Mouse (Mus musculus) hindbrain, embryonic 11.5 days (tissue): ENCODE results near the gene Zbtb11. TPM values are rescaled to one million over a fixed set of nuclear protein-coding genes. Genes with fewer than 3 reads are reported as not detected.

ENCODE experiments used
- ATAC-seq: fragments of 200-750 bp; cut with Nextera tagmentation; 2 replicates; pipeline ENCODE4 v1.8.0; 2017; ENCODE audit warnings: mild to moderate bottlenecking, moderate TSS enrichment, moderate library complexity; ENCODE audit not compliant: low FRiP score
- DNase-seq: peaks from one replicate; pipeline ENCODE4 v3.0.0-alpha.2; 2015; ENCODE audit warnings: low spot score
- H3K27ac ChIP-seq: fragments of 300-500 bp; sonication (generic); 2 replicates; pipeline ENCODE4 v1.5.1; 2014; ENCODE audit warnings: mild to moderate bottlenecking, low read depth, low read length
- H3K27me3 ChIP-seq: fragments of 300-500 bp; sonication (generic); 2 replicates; pipeline ENCODE4 v1.6.1; 2014; ENCODE audit warnings: mild to moderate bottlenecking, low read length, moderate library complexity, mixed read lengths; ENCODE audit not compliant: control insufficient read depth, insufficient read depth
- H3K36me3 ChIP-seq: fragments of 300-500 bp; sonication (generic); 2 replicates; pipeline ENCODE4 v1.6.1; 2014; ENCODE audit warnings: mild to moderate bottlenecking, low read length, moderate library complexity, mixed read lengths; ENCODE audit not compliant: control insufficient read depth, insufficient read depth
- H3K4me1 ChIP-seq: fragments of 300-500 bp; sonication (generic); replicated peaks from 2 replicates; pipeline ENCODE4 v1.6.1; 2014; ENCODE audit warnings: low read length, mixed read lengths; ENCODE audit not compliant: control insufficient read depth, insufficient read depth
- H3K4me2 ChIP-seq: fragments of 300-500 bp; sonication (generic); replicated peaks from 2 replicates; pipeline ENCODE4 v1.6.1; 2014; ENCODE audit warnings: mild to moderate bottlenecking, low read depth, low read length
- H3K4me3 ChIP-seq: fragments of 300-500 bp; sonication (generic); 2 replicates; pipeline ENCODE4 v1.5.1; 2014; ENCODE audit warnings: low read depth, low read length
- H3K9ac ChIP-seq: fragments of 300-500 bp; sonication (generic); 2 replicates; pipeline ENCODE4 v1.6.1; 2014; ENCODE audit warnings: low read depth, low read length
- H3K9me3 ChIP-seq: fragments of 300-500 bp; sonication (generic); 2 replicates; pipeline ENCODE4 v1.6.1; 2016; ENCODE audit warnings: low read length; ENCODE audit not compliant: control insufficient read depth
- WGBS: fragments of 180-500 bp; shearing (Covaris S2); extraction: QIAGEN DNeasy Blood & Tissue Kit; methylation state at CpG from one replicate; pipeline ENCODE4 v1.1.7; 2014; 5-methylcytosine and 5-hydroxymethylcytosine counted together
- polyA plus RNA-seq: library from polyadenylated mRNA; unstranded; fragments of >200 nt; fragmentation: Nextera tagmentation; extraction: Ambion mirVana; gene quantifications from 2 replicates; pipeline ENCODE4 v1.2.1, GENCODE M21; 2014

Gene Zbtb11
- polyA plus RNA-seq: 15.0 and 20.9 TPM in 2 replicates

DNA sequence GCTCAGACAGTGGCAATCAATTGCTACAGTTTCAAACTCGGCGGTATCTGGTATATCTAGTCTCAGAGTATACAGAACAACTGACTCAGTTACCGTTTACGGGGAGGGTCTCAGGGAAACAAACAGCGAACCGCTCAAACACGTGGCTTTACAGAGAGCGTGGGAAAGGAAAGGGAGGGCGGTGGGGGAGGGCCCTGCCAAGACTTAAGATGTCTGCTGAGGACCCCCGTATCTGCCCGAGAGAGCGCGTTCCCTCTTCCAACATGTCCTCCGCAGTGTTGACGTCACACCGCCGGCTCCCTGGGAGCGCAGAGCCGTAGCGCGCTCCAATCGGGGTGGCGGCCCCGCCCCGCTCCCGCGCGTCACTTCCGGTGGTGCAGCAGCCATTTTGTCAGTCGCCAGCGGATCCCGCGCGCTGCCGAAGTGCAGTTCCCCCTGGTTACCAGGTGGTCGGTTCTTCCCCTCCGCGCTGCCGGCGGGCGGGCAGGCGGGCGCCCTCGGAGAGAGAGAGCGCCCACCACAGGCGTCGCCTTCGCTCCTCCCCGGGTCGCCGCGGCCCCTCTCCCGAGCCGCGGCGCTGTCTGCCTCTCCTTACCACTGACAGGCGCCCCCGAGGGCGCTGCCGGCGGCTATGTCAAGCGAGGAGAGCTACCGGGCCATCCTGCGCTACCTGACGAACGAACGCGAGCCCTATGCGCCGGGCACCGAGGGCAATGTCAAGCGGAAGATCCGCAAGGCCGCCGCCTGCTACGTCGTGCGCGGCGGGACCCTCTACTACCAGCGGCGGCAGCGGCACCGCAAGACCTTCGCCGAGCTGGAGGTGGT, at the start of gene Zbtb11:
Gene Zbtb11, plus strand, starts transcription at position 453 of the 825 bp plus-strand sequence.
- Histone ChIP-seq H3K4me1 (peaks cover 5% of the 10 kb centered on the region; the same call in 1 of the 2 replicates), H3K27ac (peak within 1 kb of the TSS; percentile 76), H3K4me2 (peak within 1 kb of the TSS; percentile 80), H3K4me3 (peak within 1 kb of the TSS; percentile 75), H3K36me3 (peaks cover 8% of the 10 kb centered on the region), H3K9me3 (no peaks in the 10 kb centered on the region), H3K9ac (peak within 1 kb of the TSS; percentile 72), H3K27me3 (no peaks in the 10 kb centered on the region)
- ATAC-seq (peak; percentile 99), DNase-seq (peak; percentile 100)
- under 1% methylated on average over 82 of the region's 86 CpGs for WGBS

GRCm38 (mm10) chr16:55924010-55924409, 49.7 kb upstream of the Zbtb11 start:
- H3K9me3 ChIP-seq: no peaks in the 10 kb centered on the region
- H3K4me3 ChIP-seq: no peak overlapping the region
- no peak overlapping the region for H3K4me2 ChIP-seq
- H3K27me3 ChIP-seq: no peaks in the 10 kb centered on the region
- DNase-seq (no peak), ATAC-seq (no peak)
- no peak overlapping the region for H3K9ac ChIP-seq
- 0 out of 2 replicates have a peak, but pooled peaks cover 2% of the 10 kb centered on the region for H3K36me3 ChIP-seq
- WGBS: 94% methylated on average over 4 of the region's 4 CpGs
- no peaks in the 10 kb centered on the region for H3K4me1 ChIP-seq
- H3K27ac ChIP-seq: no peak overlapping the region

DNA sequence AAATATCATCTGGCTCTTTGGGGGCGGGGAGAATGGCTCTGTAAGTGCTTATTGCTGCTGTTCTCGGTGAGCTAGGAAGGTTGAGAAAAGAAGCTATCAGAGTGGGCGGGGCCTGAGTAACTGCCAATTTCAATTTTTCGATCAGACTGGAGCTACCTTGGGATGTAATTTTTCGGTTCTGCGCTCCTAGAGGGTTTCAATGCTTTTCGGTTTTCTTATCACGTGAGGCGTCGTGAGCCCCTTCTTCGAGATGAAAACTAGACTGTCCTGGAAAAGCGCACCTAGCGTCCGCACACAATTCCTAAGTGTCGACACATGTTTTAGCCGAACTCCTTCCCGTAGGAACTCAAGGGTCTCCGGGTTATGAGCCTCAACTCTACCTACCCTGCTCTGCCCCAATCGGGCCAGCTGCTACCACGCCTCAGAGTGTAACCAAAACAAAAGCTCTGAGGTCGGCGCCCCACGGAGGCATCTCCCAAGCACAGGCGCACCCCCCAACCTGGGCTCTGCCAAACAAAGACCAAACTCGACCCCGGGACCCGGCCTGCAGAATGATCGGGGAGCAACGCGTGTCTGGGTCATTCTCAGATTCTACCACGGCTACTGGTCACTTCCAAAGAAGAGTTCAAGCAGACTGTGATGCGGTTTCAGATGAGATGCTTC, 39.9 kb upstream of the Zbtb11 start:
- H3K9me3 ChIP-seq: no peaks in the 10 kb centered on the region
- H3K4me1 ChIP-seq: no peaks in the 10 kb centered on the region
- no peaks in the 10 kb centered on the region for H3K27me3 ChIP-seq
- peak overlapping the region; percentile 72 for H3K9ac ChIP-seq
- peaks cover 2% of the 10 kb centered on the region; the same call in 1 of the 2 replicates for H3K36me3 ChIP-seq
- peak overlapping the region; percentile 74 for H3K4me3 ChIP-seq
- 2% methylated on average over 32 of the region's 32 CpGs for WGBS
- peak; percentile 65 for DNase-seq
- peak overlapping the region; percentile 69 for H3K27ac ChIP-seq
- peak overlapping the region; percentile 64 for H3K4me2 ChIP-seq
- peak; percentile 73 for ATAC-seq

DNA sequence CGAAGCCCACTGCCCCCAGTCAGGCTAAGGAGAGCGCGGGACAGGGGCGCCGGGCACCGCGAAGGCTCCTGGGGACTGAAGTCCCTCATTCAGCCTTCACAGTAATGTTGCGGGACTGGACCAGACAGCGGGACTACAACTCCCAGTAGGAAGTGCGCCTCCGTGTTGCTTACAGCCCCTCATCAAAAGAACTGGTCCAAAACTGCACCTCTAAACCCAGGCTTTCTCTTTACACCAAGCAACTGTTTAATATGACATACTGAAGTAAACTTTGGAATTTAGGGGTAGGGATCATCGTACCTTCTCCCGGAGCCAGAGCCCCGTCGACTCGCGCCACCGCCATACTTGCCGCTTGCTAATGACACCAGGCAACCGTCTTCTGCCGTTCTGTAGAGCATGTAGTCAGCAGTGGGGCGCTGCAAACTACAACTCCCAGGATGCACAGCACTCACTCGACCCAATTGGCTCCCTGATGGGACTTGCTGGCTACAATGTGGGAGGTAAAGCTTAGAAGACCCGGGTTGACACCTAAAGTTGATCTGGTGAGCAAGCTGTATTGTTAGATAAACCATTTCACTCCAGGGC, 39.1 kb upstream of the Zbtb11 start, which contains the start of gene Cep97:
Gene Cep97, minus strand, starts transcription at position 403 of the 585 bp plus-strand sequence.
- ATAC-seq (peak; percentile 99), DNase-seq (peak; percentile 91)
- Histone ChIP-seq H3K27ac (peak within 1 kb of the TSS; percentile 69), H3K9ac (peak within 1 kb of the TSS; percentile 72), H3K4me3 (peak within 1 kb of the TSS; percentile 74), H3K36me3 (no peaks in the 10 kb centered on the region; the same call in 1 of the 2 replicates), H3K4me2 (peak within 1 kb of the TSS; percentile 64), H3K27me3 (no peaks in the 10 kb centered on the region), H3K4me1 (no peaks in the 10 kb centered on the region), H3K9me3 (no peaks in the 10 kb centered on the region)
- under 1% methylated on average over 24 of the region's 24 CpGs for WGBS

DNA sequence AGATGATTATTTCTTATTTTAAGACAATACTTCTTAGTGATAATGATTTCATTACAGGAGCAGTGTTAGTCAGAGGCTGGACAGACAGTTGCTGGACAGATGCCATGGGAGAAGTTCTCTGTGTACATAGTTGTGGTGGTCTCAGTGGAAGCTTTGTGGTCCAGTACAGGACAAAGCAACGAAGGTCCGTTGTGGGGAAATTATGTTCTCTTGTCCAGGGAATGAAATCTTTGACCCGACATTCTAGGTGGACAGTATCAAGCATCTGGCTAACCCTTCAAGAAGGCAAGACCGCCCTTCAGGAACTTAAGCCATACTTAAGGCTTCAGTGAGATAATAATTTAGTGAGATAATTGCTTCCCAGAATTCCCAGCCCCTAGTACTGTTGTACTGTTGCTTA, 34.9 kb upstream of the Zbtb11 start:
- no peaks in the 10 kb centered on the region for H3K36me3 ChIP-seq
- no peak overlapping the region for H3K27ac ChIP-seq
- no peaks in the 10 kb centered on the region for H3K27me3 ChIP-seq
- H3K4me2 ChIP-seq: no peak overlapping the region
- WGBS: 77% methylated on average over 4 of the region's 4 CpGs
- ATAC-seq: no peak
- no peaks in the 10 kb centered on the region for H3K4me1 ChIP-seq
- DNase-seq: no peak
- no peak overlapping the region for H3K9ac ChIP-seq
- no peaks in the 10 kb centered on the region for H3K9me3 ChIP-seq
- H3K4me3 ChIP-seq: no peak overlapping the region

GRCm38 (mm10) chr16:55939703-55940102, 34.0 kb upstream of the Zbtb11 start:
- H3K4me3 ChIP-seq: no peak overlapping the region
- H3K27me3 ChIP-seq: no peaks in the 10 kb centered on the region
- DNase-seq (no peak), ATAC-seq (no peak)
- H3K36me3 ChIP-seq: no peaks in the 10 kb centered on the region
- H3K27ac ChIP-seq: no peak overlapping the region
- WGBS: 90% methylated on average over 6 of the region's 6 CpGs
- no peaks in the 10 kb centered on the region for H3K9me3 ChIP-seq
- H3K4me2 ChIP-seq: no peak overlapping the region
- no peaks in the 10 kb centered on the region for H3K4me1 ChIP-seq
- H3K9ac ChIP-seq: no peak overlapping the region

- Histone ChIP-seq H3K4me3 (no peak overlapping the region), H3K4me1 (no peaks in the 10 kb centered on the region), H3K4me2 (no peak overlapping the region), H3K9me3 (no peaks in the 10 kb centered on the region), H3K36me3 (no peaks in the 10 kb centered on the region), H3K9ac (no peak overlapping the region), H3K27ac (no peak overlapping the region), H3K27me3 (no peaks in the 10 kb centered on the region)
- ATAC-seq (no peak), DNase-seq (no peak)
- whole genome bisulfite sequencing: 90% methylated on average over 4 of the region's 4 CpGs
Observed at GRCm38 (mm10) chr16:55940781-55941180, 32.9 kb upstream of the Zbtb11 start.

DNA sequence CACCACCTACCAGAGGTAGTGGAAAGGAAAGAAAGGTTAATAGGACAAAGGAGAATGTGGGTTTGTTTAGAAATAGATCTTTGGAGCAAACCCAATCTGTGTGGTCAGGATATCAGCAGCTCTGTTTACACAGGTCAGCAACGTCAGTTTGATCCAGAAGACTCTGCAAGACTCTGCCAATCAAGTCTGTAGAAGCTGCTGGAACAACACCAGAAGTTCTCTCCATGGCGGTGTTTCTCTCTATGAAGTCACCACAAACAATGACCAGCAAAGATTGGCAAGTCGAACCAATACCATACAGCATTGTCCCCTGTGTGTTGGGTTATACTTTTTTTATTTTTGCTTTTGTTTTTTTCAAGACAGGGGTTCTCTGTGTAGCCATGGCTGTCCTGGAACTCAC, 26.4 kb upstream of the Zbtb11 start:
- Histone ChIP-seq H3K9ac (no peak overlapping the region), H3K36me3 (no peaks in the 10 kb centered on the region)

More for the DNA sequence above, 26.4 kb upstream of the Zbtb11 start:
- DNase-seq (no peak), ATAC-seq (no peak)
- Histone ChIP-seq H3K27ac (no peak overlapping the region), H3K27me3 (no peaks in the 10 kb centered on the region), H3K4me3 (no peak overlapping the region), H3K9me3 (no peaks in the 10 kb centered on the region), H3K4me1 (no peaks in the 10 kb centered on the region), H3K4me2 (no peak overlapping the region)
- WGBS: 81% methylated on average over 3 of the region's 3 CpGs
